Mouse (Mus musculus) left cerebral cortex, postnatal 10 days (tissue): ENCODE measurements around the gene Arnt2. TPM values are rescaled to one million over a fixed set of nuclear protein-coding genes. Genes with fewer than 3 reads are reported as not detected.

ENCODE experiments used
- DNase-seq, 2 experiments: peaks; one replicate each; pipeline ENCODE4 v3.0.0; 2021 to 2022; ENCODE audit warnings: low spot score in 2 of 2, mixed read lengths in 1 of 2; ENCODE audit errors: extremely low spot score in 1 of 2
- intact Hi-C: fragments of 180-260 bp; cut with DNase I; formaldehyde crosslinking; loops from one replicate; pipeline ENCODE4 v1.15.1; 2025
- total RNA-seq, 2 experiments: library from RNA; stranded (reverse); gene quantifications; 2 replicates each; pipeline ENCODE4 v1.2.3; 2021

The Arnt2 gene
- total RNA-seq, 2 experiments from 2014 or later = 172 to 181 TPM

- intact Hi-C loops = no loop called here
- no peak for DNase-seq
These were observed 6.6 kb downstream of the Arnt2 start for GRCm38 (mm10) chr7:84403371-84403770.

GRCm38 (mm10) chr7:84401641-84402455 lies 8.1 kb downstream of the Arnt2 start:
- intact Hi-C loops = no loop called here
- no peak for DNase-seq

- DNase-seq = no peak
- intact Hi-C loops = no loop called here
These were observed 12.7 kb downstream of the Arnt2 start for GRCm38 (mm10) chr7:84397320-84397719.

- DNase-seq = no peak
- intact Hi-C loops = no loop called here
These were observed 13.4 kb downstream of the Arnt2 start for GRCm38 (mm10) chr7:84396581-84396980.

- no peak for DNase-seq
- intact Hi-C loops = no loop called here
These were observed 22.1 kb downstream of the Arnt2 start for GRCm38 (mm10) chr7:84387826-84388225.

GRCm38 (mm10) chr7:84386472-84386871 lies 23.5 kb downstream of the Arnt2 start:
- intact Hi-C loops = no loop called here
- no peak for DNase-seq

- intact Hi-C loops = no loop called here
- DNase-seq = no peak
These were observed 25.2 kb downstream of the Arnt2 start for GRCm38 (mm10) chr7:84384778-84385177.

- intact Hi-C loops = no loop called here
- DNase-seq = no peak
These were observed 25.9 kb downstream of the Arnt2 start for GRCm38 (mm10) chr7:84384086-84384485.

- intact Hi-C loops = no loop called here
- no peak for DNase-seq
These were observed 27.6 kb downstream of the Arnt2 start for GRCm38 (mm10) chr7:84382346-84382745.

GRCm38 (mm10) chr7:84380810-84381209 lies 29.2 kb downstream of the Arnt2 start:
- intact Hi-C loops = no loop called here
- no peak for DNase-seq

GRCm38 (mm10) chr7:84377330-84377729 lies 32.6 kb downstream of the Arnt2 start:
- no peak for DNase-seq
- intact Hi-C loops = no loop called here

GRCm38 (mm10) chr7:84373691-84374090 lies 36.3 kb downstream of the Arnt2 start:
- DNase-seq = no peak
- intact Hi-C loops = no loop called here

- no peak for DNase-seq
- intact Hi-C loops = no loop called here
These were observed 37.1 kb downstream of the Arnt2 start for GRCm38 (mm10) chr7:84372871-84373270.

GRCm38 (mm10) chr7:84372280-84372679 lies 37.7 kb downstream of the Arnt2 start:
- DNase-seq = no peak
- intact Hi-C loops = no loop called here

GRCm38 (mm10) chr7:84370911-84371592 lies 38.9 kb downstream of the Arnt2 start:
- DNase-seq = no peak
- intact Hi-C loops = no loop called here

GRCm38 (mm10) chr7:84366251-84366650 lies 43.7 kb downstream of the Arnt2 start:
- intact Hi-C loops = no loop called here
- no peak for DNase-seq

GRCm38 (mm10) chr7:84362711-84363110 lies 47.3 kb downstream of the Arnt2 start:
- DNase-seq = no peak
- intact Hi-C loops = no loop called here

- intact Hi-C loops = no loop called here
These were observed 48.8 kb downstream of the Arnt2 start for GRCm38 (mm10) chr7:84361086-84361684.

GRCm38 (mm10) chr7:84358426-84358825 lies 51.5 kb downstream of the Arnt2 start:
- intact Hi-C loops = loop anchor here (5.0 kb wide), 3 partner anchors 86 to 446 kb away; partner anchors contain the start of gene Cemip
- peak in 1 of 2 experiments; percentile 78 for DNase-seq

More at GRCm38 (mm10) chr7:84361086-84361684, 48.8 kb downstream of the Arnt2 start:
- DNase-seq = peak in 1 of 2 experiments; percentile 90
